Mouse (Mus musculus): ENCODE measurements around the gene Kirrel3.
A peak's percentile ranks its signal among the peaks of the same experiment; 100 is the strongest.

Kirrel3 gene

GRCm38 (mm10) chr9:34824358-34825088 is 338.8 kb downstream of the Kirrel3 start:
- DNase-seq (ENCODE audit: inconsistent ontology term) = peak; percentile 49

- no peak for DNase-seq (ENCODE audit: inconsistent ontology term)
These were observed 339.4 kb downstream of the Kirrel3 start for GRCm38 (mm10) chr9:34825089-34825400.

GRCm38 (mm10) chr9:34825402-34826008 is 339.8 kb downstream of the Kirrel3 start:
- peak; percentile 42 for DNase-seq (ENCODE audit: inconsistent ontology term)

- DNase-seq (ENCODE audit: inconsistent ontology term) = peak; percentile 84
These were observed 345.0 kb downstream of the Kirrel3 start for GRCm38 (mm10) chr9:34830696-34831095.

- DNase-seq (ENCODE audit: inconsistent ontology term) = no peak
These were observed 351.1 kb downstream of the Kirrel3 start for GRCm38 (mm10) chr9:34836801-34837200.

GRCm38 (mm10) chr9:34837700-34838462 is 352.2 kb downstream of the Kirrel3 start:
- peak; percentile 54 for DNase-seq (ENCODE audit: inconsistent ontology term)

- no peak for DNase-seq (ENCODE audit: inconsistent ontology term)
These were observed 357.7 kb downstream of the Kirrel3 start for GRCm38 (mm10) chr9:34843275-34843965.

- peak; percentile 46 for DNase-seq (ENCODE audit: inconsistent ontology term)
These were observed 360.7 kb downstream of the Kirrel3 start for GRCm38 (mm10) chr9:34846440-34846839.

GRCm38 (mm10) chr9:34847664-34848063 is 362.0 kb downstream of the Kirrel3 start:
- no peak for DNase-seq (ENCODE audit: inconsistent ontology term)

GRCm38 (mm10) chr9:34851136-34851535 is 365.4 kb downstream of the Kirrel3 start:
- DNase-seq (ENCODE audit: inconsistent ontology term) = no peak

- DNase-seq (ENCODE audit: inconsistent ontology term) = no peak
These were observed 371.9 kb downstream of the Kirrel3 start for GRCm38 (mm10) chr9:34857575-34857974.

GRCm38 (mm10) chr9:34858071-34858470 is 372.4 kb downstream of the Kirrel3 start:
- no peak for DNase-seq (ENCODE audit: inconsistent ontology term)

- DNase-seq (ENCODE audit: inconsistent ontology term) = no peak
These were observed 375.2 kb downstream of the Kirrel3 start for GRCm38 (mm10) chr9:34860934-34861333.

GRCm38 (mm10) chr9:34861775-34862174 is 376.1 kb downstream of the Kirrel3 start:
- DNase-seq (ENCODE audit: inconsistent ontology term) = peak; percentile 40

GRCm38 (mm10) chr9:34865606-34866005 is 379.9 kb downstream of the Kirrel3 start:
- no peak for DNase-seq (ENCODE audit: inconsistent ontology term)

- peak; percentile 62 for DNase-seq (ENCODE audit: inconsistent ontology term)
These were observed 385.7 kb downstream of the Kirrel3 start for GRCm38 (mm10) chr9:34871316-34871966.

- DNase-seq (ENCODE audit: inconsistent ontology term) = no peak
These were observed 389.5 kb downstream of the Kirrel3 start for GRCm38 (mm10) chr9:34875238-34875637.

- no peak for DNase-seq (ENCODE audit: inconsistent ontology term)
These were observed 391.5 kb downstream of the Kirrel3 start for GRCm38 (mm10) chr9:34877186-34877585.

GRCm38 (mm10) chr9:34877799-34878198 is 392.1 kb downstream of the Kirrel3 start:
- DNase-seq (ENCODE audit: inconsistent ontology term) = no peak

GRCm38 (mm10) chr9:34881750-34882149 is 396.1 kb downstream of the Kirrel3 start:
- no peak for DNase-seq (ENCODE audit: inconsistent ontology term)

- DNase-seq (ENCODE audit: inconsistent ontology term) = no peak
These were observed 396.5 kb downstream of the Kirrel3 start for GRCm38 (mm10) chr9:34882211-34882610.

- no peak for DNase-seq (ENCODE audit: inconsistent ontology term)
These were observed 397.4 kb downstream of the Kirrel3 start for GRCm38 (mm10) chr9:34883122-34883521.

Measured in Muller cell, postnatal 12 days (primary cell).